Comparison of ENCODE assay signal across 8 mouse cellular contexts in genomic region chr17:73303217-73303616, GRCm38 (mm10).
DNase-seq lines count a peak whose midpoint lies in the region; ATAC-seq and TF ChIP-seq lines count a peak whose summit lies in the region.

No protein-coding gene starts in this region.

- DNase-seq in heart, adult 2 months, result peak; percentile 35 to 40
- DNase-seq in heart, postnatal 25 days (ENCODE audit: low spot score), result no peak
- peak; percentile 89 for DNase-seq in brain, embryonic 14.5 days (ENCODE audit: low read depth)
- peak; percentile 87 for DNase-seq in forebrain, embryonic 14.5 days (ENCODE audit: low spot score)
- peak; percentile 90 for DNase-seq in hindbrain, postnatal 0 days (ENCODE audit: low spot score)
- DNase-seq in left cerebral cortex, postnatal 10 days (ENCODE audit: extremely low spot score in 1 of 2, low spot score in 2 of 2), result peak; percentile 73 to 81
- DNase-seq in midbrain, postnatal 0 days (ENCODE audit: low spot score), result peak; percentile 89
- peak; percentile 67 for DNase-seq in stomach, postnatal 0 days (ENCODE audit: low spot score)

- no peaks in the 10 kb centered on the region for H3K36me3 ChIP-seq in heart, adult 2 months (ENCODE audit: control insufficient read depth, insufficient read depth, low read length)
- H3K36me3 ChIP-seq in forebrain, embryonic 14.5 days (ENCODE audit: control insufficient read depth, insufficient read depth, low read length), result no peaks in the 10 kb centered on the region
- H3K36me3 ChIP-seq in hindbrain, postnatal 0 days (ENCODE audit: insufficient read depth, low read length), result no peaks in the 10 kb centered on the region
- no peaks in the 10 kb centered on the region for H3K36me3 ChIP-seq in midbrain, postnatal 0 days (ENCODE audit: insufficient read depth, low read length)
- H3K36me3 ChIP-seq in stomach, postnatal 0 days (ENCODE audit: control insufficient read depth, insufficient read depth, low read length), result no peaks in the 10 kb centered on the region

- no peak for TF ChIP-seq EP300 in heart, adult 2 months (IDR thresholded peaks at IDR 0.05; ENCODE audit: insufficient read depth, low read depth, low read length)
- TF ChIP-seq EP300 in stomach, postnatal 0 days (optimal IDR thresholded peaks at IDR 0.05), result no peak

- ATAC-seq in forebrain, embryonic 14.5 days, result 0 out of 2 replicates have a peak, but pooled peaks have one; percentile 38
- peak; percentile 57 for ATAC-seq in hindbrain, postnatal 0 days
- ATAC-seq in midbrain, postnatal 0 days (ENCODE audit: low FRiP score), result no peak
- ATAC-seq in stomach, postnatal 0 days (ENCODE audit: low FRiP score, low TSS enrichment), result no peak

- WGBS in heart, adult 2 months, result 27% methylated on average over 5 of the region's 5 CpGs
- 30% methylated on average over 5 of the region's 5 CpGs for WGBS in forebrain, embryonic 14.5 days
- 26% methylated on average over 5 of the region's 5 CpGs for WGBS in hindbrain, postnatal 0 days
- WGBS in midbrain, postnatal 0 days, result 32% methylated on average over 5 of the region's 5 CpGs
- WGBS in stomach, postnatal 0 days, result 33% methylated on average over 5 of the region's 5 CpGs

- H3K9me3 ChIP-seq in forebrain, embryonic 14.5 days (replicated peaks; ENCODE audit: control insufficient read depth, low read length), result no peaks in the 10 kb centered on the region
- H3K9me3 ChIP-seq in hindbrain, postnatal 0 days (ENCODE audit: low read length), result no peaks in the 10 kb centered on the region
- no peaks in the 10 kb centered on the region for H3K9me3 ChIP-seq in midbrain, postnatal 0 days (ENCODE audit: low read length)
- no peaks in the 10 kb centered on the region for H3K9me3 ChIP-seq in stomach, postnatal 0 days (ENCODE audit: control insufficient read depth, low read length)

- no peak for TF ChIP-seq POLR2A in heart, adult 2 months (IDR thresholded peaks at IDR 0.05; ENCODE audit: insufficient read depth, low read depth, low read length)
- no peak for TF ChIP-seq POLR2A in brain, embryonic 14.5 days (IDR thresholded peaks at IDR 0.05; ENCODE audit: borderline replicate concordance, extremely low read depth, insufficient read depth, insufficient read length, poor library complexity, severe bottlenecking)

- no peak overlapping the region for H3K27ac ChIP-seq in heart, adult 2 months
- no peak overlapping the region for H3K27ac ChIP-seq in forebrain, embryonic 14.5 days (ENCODE audit: low read depth, low read length)
- H3K27ac ChIP-seq in hindbrain, postnatal 0 days, result no peak overlapping the region
- H3K27ac ChIP-seq in midbrain, postnatal 0 days (ENCODE audit: low read depth, low read length), result no peak overlapping the region
- no peak overlapping the region for H3K27ac ChIP-seq in stomach, postnatal 0 days (replicated peaks)

- TF ChIP-seq CTCF in heart, adult 2 months (IDR thresholded peaks at IDR 0.05), result peak; percentile 84
- TF ChIP-seq CTCF in brain, embryonic 14.5 days (IDR thresholded peaks at IDR 0.05; ENCODE audit: borderline replicate concordance, extremely low read depth, insufficient read depth, insufficient read length), result peak; percentile 75; the same call in 1 of the 2 replicates
- TF ChIP-seq CTCF in hindbrain, postnatal 0 days (IDR thresholded peaks at IDR 0.05; ENCODE audit: low read depth), result peak; percentile 90
- peak; percentile 90 for TF ChIP-seq CTCF in midbrain, postnatal 0 days (IDR thresholded peaks at IDR 0.05)
- TF ChIP-seq CTCF in stomach, postnatal 0 days (IDR thresholded peaks at IDR 0.05; ENCODE audit: low read depth), result peak; percentile 87

- no peaks in the 10 kb centered on the region; the same call in 1 of the 2 replicates for H3K27me3 ChIP-seq in heart, adult 2 months (ENCODE audit: control insufficient read depth, insufficient read depth, low read length)
- H3K27me3 ChIP-seq in forebrain, embryonic 14.5 days (replicated peaks; ENCODE audit: control insufficient read depth, insufficient read depth, low read length), result no peaks in the 10 kb centered on the region
- no peaks in the 10 kb centered on the region for H3K27me3 ChIP-seq in hindbrain, postnatal 0 days (ENCODE audit: insufficient read depth, low read length)
- no peaks in the 10 kb centered on the region for H3K27me3 ChIP-seq in midbrain, postnatal 0 days (ENCODE audit: insufficient read depth, low read length)
- H3K27me3 ChIP-seq in stomach, postnatal 0 days (ENCODE audit: control insufficient read depth, insufficient read depth, low read length), result no peaks in the 10 kb centered on the region

- intact Hi-C loops in heart, adult 2 months (cut with DNase I), result loop anchor here (1.0 kb wide), 2 partner anchors 441 to 578 kb away; no protein-coding TSS in a partner anchor
- intact Hi-C loops in heart, postnatal 25 days (cut with DNase I), result loop anchor here (1.0 to 5.0 kb wide), 2 partner anchors 441 to 506 kb away; no protein-coding TSS in a partner anchor
- intact Hi-C loops in left cerebral cortex, postnatal 10 days (cut with DNase I), result no loop called here

- no peak overlapping the region for H3K4me3 ChIP-seq in heart, adult 2 months
- no peak overlapping the region for H3K4me3 ChIP-seq in forebrain, embryonic 14.5 days (ENCODE audit: low read depth, low read length)
- no peak overlapping the region for H3K4me3 ChIP-seq in hindbrain, postnatal 0 days (ENCODE audit: low read length)
- no peak overlapping the region for H3K4me3 ChIP-seq in midbrain, postnatal 0 days (ENCODE audit: low read depth, low read length)
- no peak overlapping the region for H3K4me3 ChIP-seq in stomach, postnatal 0 days (ENCODE audit: low read depth, low read length)

- no peak overlapping the region for H3K4me2 ChIP-seq in forebrain, embryonic 14.5 days (ENCODE audit: low read length)
- no peak overlapping the region for H3K4me2 ChIP-seq in hindbrain, postnatal 0 days (ENCODE audit: low read depth, low read length)
- no peak overlapping the region for H3K4me2 ChIP-seq in midbrain, postnatal 0 days (ENCODE audit: low read depth, low read length, poor library complexity, severe bottlenecking)
- H3K4me2 ChIP-seq in stomach, postnatal 0 days (replicated peaks; ENCODE audit: low read depth), result no peak overlapping the region

- H3K4me1 ChIP-seq in heart, adult 2 months (ENCODE audit: control insufficient read depth, insufficient read depth, low read length), result no peaks in the 10 kb centered on the region
- H3K4me1 ChIP-seq in forebrain, embryonic 14.5 days (ENCODE audit: control insufficient read depth, insufficient read depth, low read length), result no peaks in the 10 kb centered on the region
- H3K4me1 ChIP-seq in hindbrain, postnatal 0 days (ENCODE audit: insufficient read depth, low read length), result no peaks in the 10 kb centered on the region
- no peaks in the 10 kb centered on the region; the same call in 1 of the 2 replicates for H3K4me1 ChIP-seq in midbrain, postnatal 0 days (ENCODE audit: insufficient read depth, low read length)
- no peaks in the 10 kb centered on the region for H3K4me1 ChIP-seq in stomach, postnatal 0 days (replicated peaks; ENCODE audit: control insufficient read depth, insufficient read depth)

- no peak overlapping the region for H3K9ac ChIP-seq in heart, adult 2 months (ENCODE audit: low read depth, low read length)
- no peak overlapping the region for H3K9ac ChIP-seq in forebrain, embryonic 14.5 days (ENCODE audit: low read length)
- H3K9ac ChIP-seq in hindbrain, postnatal 0 days (replicated peaks; ENCODE audit: low read length), result no peak overlapping the region
- no peak overlapping the region for H3K9ac ChIP-seq in midbrain, postnatal 0 days (replicated peaks; ENCODE audit: low read length, poor library complexity, severe bottlenecking)
- H3K9ac ChIP-seq in stomach, postnatal 0 days (ENCODE audit: low read length), result no peak overlapping the region

- H3K79me2 ChIP-seq in heart, adult 2 months (replicated peaks; ENCODE audit: control insufficient read depth, insufficient read depth, low read length), result no peaks in the 10 kb centered on the region

Comparison
In these comparisons a context has a peak if more than half of its experiments do, and no peak if none do; other contexts are left out.
1. ATAC-seq: peak in forebrain, embryonic 14.5 days (single experiment) and hindbrain, postnatal 0 days (single experiment); none in midbrain, postnatal 0 days (single experiment) and stomach, postnatal 0 days (single experiment).
2. Peak in every context shown above with its lines, with median percentiles within 50 percentile points of each other: CTCF ChIP-seq.